Comparison of ENCODE assay signal across 8 mouse cellular contexts in the genomic region with DNA sequence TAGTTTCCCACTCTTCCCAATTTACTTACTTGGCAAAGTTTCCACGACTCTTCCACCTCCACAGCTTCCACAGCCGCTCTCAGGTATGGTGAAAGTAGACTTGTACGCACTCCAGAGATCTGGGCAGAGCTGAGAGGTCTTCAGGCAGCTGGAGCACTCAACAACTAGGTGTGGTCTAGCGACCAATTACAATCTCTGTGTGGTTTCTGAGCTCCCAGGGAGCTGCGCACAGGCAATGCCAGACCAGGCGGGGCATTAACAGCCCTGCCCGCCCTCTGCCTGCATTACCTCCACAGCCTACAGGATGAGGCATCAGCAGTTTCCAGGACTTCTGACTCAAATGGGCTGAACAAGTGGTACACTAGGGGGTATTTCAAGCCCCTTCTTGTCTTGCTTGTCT. TPM values are rescaled to one million over a fixed set of nuclear protein-coding genes. Genes with fewer than 3 reads are reported as not detected.
DNase-seq lines count a peak whose midpoint lies in the region; ATAC-seq and TF ChIP-seq lines count a peak whose summit lies in the region.

A gene (minus strand): TSS at position 208 of the 400 bp plus-strand sequence.

- no peak for DNase-seq in kidney, adult 9 months
- DNase-seq in ES-CJ7 (ENCODE audit: low read depth, low spot score) = peak; percentile 34
- no peak for DNase-seq in hindbrain, postnatal 0 days (ENCODE audit: low spot score)
- DNase-seq in B cell, adult 2 months = no peak
- no peak for DNase-seq in spleen, adult 12 weeks (ENCODE audit: low spot score)

- H3K4me2 ChIP-seq in kidney, embryonic 16.5 days (replicated peaks; ENCODE audit: low read depth, low read length) = peak within 1 kb of the TSS; percentile 54
- peak within 1 kb of the TSS; percentile 92 for H3K4me2 ChIP-seq in hindbrain, postnatal 0 days (ENCODE audit: low read depth, low read length)
- H3K4me2 ChIP-seq in midbrain, embryonic 15.5 days = peak within 1 kb of the TSS; percentile 92

- H3K9ac ChIP-seq in kidney, embryonic 16.5 days (replicated peaks; ENCODE audit: low read length) = no peak within 1 kb of the TSS
- peak within 1 kb of the TSS; percentile 56 for H3K9ac ChIP-seq in hindbrain, postnatal 0 days (replicated peaks; ENCODE audit: low read length)
- H3K9ac ChIP-seq in midbrain, embryonic 15.5 days = peak within 1 kb of the TSS; percentile 46

- WGBS in kidney, embryonic 16.5 days = 83% methylated on average over 7 of the region's 7 CpGs
- WGBS in hindbrain, postnatal 0 days = 85% methylated on average over 7 of the region's 7 CpGs
- 84% methylated on average over 7 of the region's 7 CpGs for WGBS in midbrain, embryonic 15.5 days

- peaks cover 9% of the 10 kb centered on the region for H3K36me3 ChIP-seq in kidney, embryonic 16.5 days (ENCODE audit: insufficient read depth, low read length)
- peaks cover 15% of the 10 kb centered on the region; the same call in 1 of the 2 replicates for H3K36me3 ChIP-seq in hindbrain, postnatal 0 days (ENCODE audit: insufficient read depth, low read length)
- peaks cover 16% of the 10 kb centered on the region for H3K36me3 ChIP-seq in midbrain, embryonic 15.5 days (replicated peaks)

- H3K27ac ChIP-seq in kidney, embryonic 16.5 days (ENCODE audit: low read length) = no peak within 1 kb of the TSS
- no peak within 1 kb of the TSS for H3K27ac ChIP-seq in brown adipose tissue, adult 24 weeks (replicated peaks; ENCODE audit: low read depth, low read length)
- H3K27ac ChIP-seq in hindbrain, postnatal 0 days = peak within 1 kb of the TSS; percentile 74; the same call in 1 of the 2 replicates
- H3K27ac ChIP-seq in midbrain, embryonic 15.5 days = peak within 1 kb of the TSS; percentile 81

- peaks cover 16% of the 10 kb centered on the region for H3K4me1 ChIP-seq in kidney, embryonic 16.5 days (ENCODE audit: insufficient read depth, low read length)
- H3K4me1 ChIP-seq in brown adipose tissue, adult 24 weeks (ENCODE audit: control insufficient read depth, insufficient read depth, insufficient read length, low read length) = no peaks in the 10 kb centered on the region
- H3K4me1 ChIP-seq in hindbrain, postnatal 0 days (ENCODE audit: insufficient read depth, low read length) = peaks cover 9% of the 10 kb centered on the region
- H3K4me1 ChIP-seq in midbrain, embryonic 15.5 days = peaks cover 23% of the 10 kb centered on the region

- TF ChIP-seq CTCF in hindbrain, postnatal 0 days (IDR thresholded peaks at IDR 0.05; ENCODE audit: low read depth) = no peak

- H3K9me3 ChIP-seq in kidney, embryonic 16.5 days (ENCODE audit: low read length) = no peaks in the 10 kb centered on the region
- H3K9me3 ChIP-seq in hindbrain, postnatal 0 days (ENCODE audit: low read length) = no peaks in the 10 kb centered on the region
- H3K9me3 ChIP-seq in midbrain, embryonic 15.5 days = no peaks in the 10 kb centered on the region

- no peak for ATAC-seq in kidney, embryonic 16.5 days (ENCODE audit: low FRiP score, low TSS enrichment)
- no peak for ATAC-seq in hindbrain, postnatal 0 days
- ATAC-seq in midbrain, embryonic 15.5 days (replicated peaks) = no peak

- H3K27me3 ChIP-seq in kidney, embryonic 16.5 days (ENCODE audit: insufficient read depth, low read length) = no peaks in the 10 kb centered on the region
- H3K27me3 ChIP-seq in hindbrain, postnatal 0 days (ENCODE audit: insufficient read depth, low read length) = no peaks in the 10 kb centered on the region
- no peaks in the 10 kb centered on the region for H3K27me3 ChIP-seq in midbrain, embryonic 15.5 days (replicated peaks)

- H3K4me3 ChIP-seq in kidney, embryonic 16.5 days (ENCODE audit: low read length) = peak within 1 kb of the TSS; percentile 86
- peak within 1 kb of the TSS; percentile 80 for H3K4me3 ChIP-seq in brown adipose tissue, adult 24 weeks (ENCODE audit: insufficient read depth, low read depth, low read length)
- peak within 1 kb of the TSS; percentile 65 for H3K4me3 ChIP-seq in hindbrain, postnatal 0 days (ENCODE audit: low read length)
- H3K4me3 ChIP-seq in midbrain, embryonic 15.5 days = peak within 1 kb of the TSS; percentile 62

RNA-seq across cellular contexts. Expression of the gene that starts here (rescaled TPM):
- 0.61 and 1.3 TPM in 2 replicates for polyA plus RNA-seq in kidney, embryonic 16.5 days (2015; fragmentation: Nextera tagmentation; extraction: Ambion mirVana)
- polyA plus RNA-seq in brown adipose tissue, adult 24 weeks (2012; ENCODE audit: insufficient read depth, insufficient read length, missing spikeins) = not detected in 2 replicates
- 0.14 and 0.52 TPM in 2 replicates for total RNA-seq in hindbrain, postnatal 0 days (2014; rRNA removed)
- 0.39 and 0.68 TPM in 2 replicates for polyA plus RNA-seq in hindbrain, postnatal 0 days (2015; fragmentation: Nextera tagmentation; extraction: Ambion mirVana)
- 1.1 and 1.5 TPM in 2 replicates for polyA plus RNA-seq in midbrain, embryonic 15.5 days (2015; fragmentation: Nextera tagmentation; extraction: Ambion mirVana)

Comparison
In these comparisons a context has a peak if more than half of its experiments do, and no peak if none do; other contexts are left out.
1. H3K27ac ChIP-seq: peak in hindbrain, postnatal 0 days (single experiment) and midbrain, embryonic 15.5 days (single experiment); none in kidney, embryonic 16.5 days (single experiment) and brown adipose tissue, adult 24 weeks (single experiment).
2. Peak in every context shown above with its lines, with median percentiles within 50 percentile points of each other: H3K4me2 ChIP-seq and H3K4me3 ChIP-seq.